Mouse (Mus musculus) lung, adult 18-20 months (tissue): ENCODE results near the gene Babam2.

Experiments used
- DNase-seq, 2 experiments: peaks; one replicate each; pipeline ENCODE4 v3.0.0; 2022; ENCODE audit warnings: mixed read lengths in 2 of 2

Babam2 gene

DNA sequence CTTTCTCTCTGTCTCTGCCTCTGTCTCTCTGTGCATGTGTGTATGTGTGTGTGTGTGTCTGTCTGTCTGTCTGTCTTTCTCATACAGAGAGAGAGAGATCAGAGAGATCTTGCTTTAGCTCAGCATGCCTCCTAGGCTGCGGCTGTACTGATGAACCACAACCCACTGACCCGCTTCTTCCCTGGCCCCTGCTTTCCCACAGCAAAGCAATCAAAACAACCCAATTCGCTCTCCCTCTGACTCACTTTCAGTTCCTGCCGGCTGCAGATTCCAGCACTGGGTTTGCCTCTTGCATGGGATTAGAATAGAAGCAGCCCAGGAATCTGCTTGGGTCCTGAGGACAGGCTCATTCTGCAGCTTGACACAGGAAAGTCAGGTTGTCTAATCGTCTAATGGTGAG is 392.0 kb downstream of the Babam2 start:
- DNase-seq: no peak

DNA sequence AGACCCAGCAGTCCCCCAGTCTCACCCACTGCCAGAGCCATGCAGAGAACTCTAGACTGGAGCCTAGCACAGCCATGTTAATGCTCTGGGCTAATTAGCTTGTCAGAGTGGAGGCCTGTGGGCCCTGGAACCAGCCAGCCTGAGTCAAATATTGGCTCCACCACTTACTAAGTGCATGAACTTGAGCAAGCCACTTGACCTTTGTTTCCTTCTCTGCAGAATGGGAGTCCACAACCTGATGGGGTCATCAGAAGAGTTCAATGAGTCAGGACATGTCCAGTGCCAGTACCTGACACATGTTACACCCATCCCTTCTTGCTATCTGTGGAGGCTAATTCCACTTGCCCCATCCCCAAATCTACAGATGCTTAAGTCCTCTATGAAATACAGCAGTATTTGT is 394.8 kb downstream of the Babam2 start:
- DNase-seq: no peak

- DNase-seq: no peak
Observed at GRCm38 (mm10) chr5:32098691-32099090, 401.2 kb downstream of the Babam2 start.

GRCm38 (mm10) chr5:32102484-32102883 is 405.0 kb downstream of the Babam2 start:
- DNase-seq: no peak

DNA sequence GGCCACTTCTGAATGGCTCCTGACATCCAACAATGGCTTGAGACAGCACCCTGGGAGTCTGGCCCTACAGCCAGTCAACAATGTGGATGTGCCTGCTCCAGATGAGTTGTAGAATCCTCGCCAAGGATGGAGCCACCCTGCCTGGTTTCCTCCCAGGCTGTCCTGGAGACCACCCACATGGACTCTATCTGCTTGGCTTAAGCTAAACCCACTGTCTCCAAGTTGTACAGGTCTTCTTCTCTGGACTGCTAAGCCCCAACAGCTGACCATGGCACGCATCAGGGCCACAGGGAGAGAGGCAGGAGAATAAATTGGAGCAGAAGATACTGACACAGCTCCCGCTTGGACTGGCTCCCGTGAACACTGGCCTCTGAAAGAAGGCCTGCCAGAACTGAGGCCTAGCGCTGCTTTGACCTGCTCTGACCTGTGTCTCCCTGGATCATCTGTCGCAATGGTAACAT is 405.5 kb downstream of the Babam2 start:
- peak in 1 of 2 experiments; percentile 24 for DNase-seq

DNA sequence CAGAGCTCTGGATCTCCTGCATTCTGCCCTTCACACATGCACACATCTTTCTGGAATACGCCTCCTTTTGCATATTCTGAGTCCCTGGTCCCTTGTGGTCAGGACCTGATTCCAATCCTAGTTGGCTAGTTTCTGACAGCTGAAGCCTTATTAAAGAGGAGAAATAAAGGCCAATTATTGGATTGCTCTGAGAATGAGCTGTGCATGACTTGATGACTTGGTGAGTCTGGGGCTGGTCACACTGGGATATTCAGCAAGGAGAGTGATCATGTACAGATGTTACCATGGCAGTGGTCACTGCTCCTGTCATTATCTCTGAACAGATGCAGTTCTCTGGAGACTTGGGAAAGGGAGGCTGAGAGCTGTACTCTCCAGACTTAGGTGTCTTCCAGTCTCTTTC is 406.1 kb downstream of the Babam2 start:
- no peak for DNase-seq

DNA sequence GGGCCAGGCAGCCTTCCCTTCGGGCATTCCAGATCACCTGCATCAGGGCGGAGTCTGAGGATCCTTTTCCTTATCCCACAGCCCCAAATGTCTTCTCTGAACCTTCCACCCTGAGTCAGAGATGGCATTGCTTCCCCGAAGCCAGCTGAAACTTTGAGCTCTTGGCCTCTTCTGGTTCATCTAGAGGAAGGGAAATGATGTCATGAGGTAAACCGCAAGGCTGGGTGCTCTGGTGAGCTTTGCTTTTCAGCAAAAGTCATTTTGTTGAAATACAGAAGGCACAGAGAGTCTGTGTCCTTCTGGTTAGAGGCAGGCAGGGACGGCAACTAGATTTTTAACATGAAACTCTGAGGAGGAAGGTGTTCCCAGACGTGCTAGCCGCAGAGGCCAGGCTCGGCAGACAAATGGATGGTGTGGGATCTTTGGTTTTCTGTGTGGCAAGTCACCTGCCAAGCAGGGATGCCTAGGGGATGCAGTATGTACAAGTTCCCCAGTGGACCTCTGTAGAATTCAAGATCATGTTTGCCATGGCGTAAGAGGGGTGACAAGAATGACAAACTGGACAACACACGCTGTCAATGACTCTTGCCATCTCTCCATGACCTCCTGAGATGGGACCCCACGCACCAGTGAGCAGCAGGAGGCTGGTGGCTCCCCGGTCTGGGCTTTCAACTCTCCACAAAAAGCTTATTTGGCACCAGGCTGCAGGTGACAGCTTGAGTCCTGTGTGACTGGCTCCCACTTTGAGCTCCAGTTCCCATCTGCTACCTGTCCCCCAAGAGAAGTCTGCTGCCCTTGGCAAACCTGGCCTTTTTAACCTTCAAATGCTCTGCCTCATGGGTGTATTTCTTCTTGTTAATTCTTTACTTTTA is 406.9 kb downstream of the Babam2 start:
- DNase-seq: no peak

DNA sequence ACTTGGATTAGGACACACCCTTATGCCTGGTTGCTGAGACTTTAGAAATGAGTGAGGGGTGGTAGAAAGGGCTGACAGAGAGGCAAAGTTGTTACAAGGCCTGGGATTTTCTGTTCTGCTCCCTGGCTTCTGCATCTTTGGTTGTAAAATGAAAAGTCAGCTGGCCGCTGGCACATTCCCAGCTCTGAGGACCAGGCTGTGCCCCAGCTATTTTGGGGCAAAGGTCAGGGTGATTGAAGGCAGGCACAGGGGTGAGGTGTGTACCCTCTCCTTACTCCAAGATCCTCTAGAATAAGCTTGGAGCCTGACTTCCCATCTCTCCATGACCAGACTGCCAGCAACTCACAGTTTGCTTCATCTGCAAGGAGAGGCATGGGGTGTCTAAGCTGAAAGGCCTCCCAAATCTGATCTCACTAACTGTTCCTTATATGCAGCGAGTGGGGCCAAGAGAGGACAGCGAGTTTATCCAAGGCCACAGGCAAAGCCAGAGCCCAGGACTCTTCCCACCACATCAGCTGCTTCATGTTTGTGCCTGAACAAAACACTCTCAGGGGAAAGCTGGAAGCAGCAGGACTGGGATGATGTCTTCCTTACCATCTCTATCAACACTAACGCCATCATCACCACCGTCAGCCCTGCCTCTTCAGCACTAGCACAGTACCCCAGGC is 409.1 kb downstream of the Babam2 start:
- DNase-seq: no peak

- DNase-seq: no peak
Observed at GRCm38 (mm10) chr5:32110651-32111050, 413.2 kb downstream of the Babam2 start.

DNA sequence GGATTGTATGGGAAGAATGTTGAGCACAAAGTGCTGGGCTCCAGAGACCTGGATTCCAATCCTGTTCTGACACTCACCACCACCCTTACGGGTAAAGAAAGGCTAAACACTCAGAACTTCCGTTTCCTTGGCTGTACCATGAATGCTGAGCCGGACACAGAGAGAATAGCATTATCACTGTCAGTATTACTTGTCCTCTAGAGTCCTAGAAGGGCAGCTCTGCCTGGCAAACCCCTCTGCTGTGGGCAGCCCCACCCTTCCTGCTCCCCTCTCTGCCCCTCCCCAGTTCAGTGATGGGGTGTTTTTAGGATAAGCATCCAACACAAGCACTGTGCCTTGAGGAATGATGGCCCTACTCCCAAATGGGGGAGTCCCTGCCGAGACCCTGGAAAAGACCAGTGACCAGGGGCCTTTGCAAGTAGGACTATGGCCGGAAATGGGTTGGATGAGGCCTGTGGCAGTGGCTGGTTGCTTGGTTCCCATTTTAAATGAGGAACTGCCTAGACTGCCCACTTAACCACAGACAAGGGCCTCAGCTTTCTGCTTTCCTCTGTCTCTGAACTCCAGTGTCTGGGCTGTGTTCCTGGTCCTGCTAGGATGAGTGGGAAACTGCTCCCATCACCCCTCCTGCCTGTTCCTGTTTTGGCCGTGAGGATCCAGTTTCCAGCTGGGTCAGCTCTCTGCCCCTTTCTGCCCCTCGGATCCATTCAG is 414.9 kb downstream of the Babam2 start:
- peak in 1 of 2 experiments; percentile 35 for DNase-seq

DNA sequence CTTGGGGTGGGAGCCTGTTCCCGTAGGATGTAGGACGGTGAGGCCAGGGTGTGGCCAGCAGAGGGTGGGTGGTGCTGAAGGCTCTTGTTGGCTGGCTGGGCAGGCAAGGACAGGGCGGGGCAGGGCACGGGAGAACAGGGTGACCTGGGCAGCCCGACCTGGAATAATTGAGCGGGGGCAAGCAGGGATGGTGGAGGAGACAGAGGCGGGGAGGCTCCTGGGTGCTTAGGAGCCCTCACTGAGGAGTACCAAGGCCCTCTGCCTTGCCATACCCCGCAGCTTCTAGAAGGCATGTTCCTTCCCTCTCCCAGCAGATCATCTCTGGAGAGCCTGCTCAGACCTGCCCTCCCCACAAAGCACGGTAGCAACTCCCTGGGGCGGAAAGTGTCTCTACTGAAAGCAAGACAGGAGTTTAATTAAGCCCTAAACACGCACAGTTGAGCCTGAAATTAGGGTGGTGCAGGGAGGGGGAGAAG is 423.5 kb downstream of the Babam2 start:
- peak; percentile 61 to 79 for DNase-seq

DNA sequence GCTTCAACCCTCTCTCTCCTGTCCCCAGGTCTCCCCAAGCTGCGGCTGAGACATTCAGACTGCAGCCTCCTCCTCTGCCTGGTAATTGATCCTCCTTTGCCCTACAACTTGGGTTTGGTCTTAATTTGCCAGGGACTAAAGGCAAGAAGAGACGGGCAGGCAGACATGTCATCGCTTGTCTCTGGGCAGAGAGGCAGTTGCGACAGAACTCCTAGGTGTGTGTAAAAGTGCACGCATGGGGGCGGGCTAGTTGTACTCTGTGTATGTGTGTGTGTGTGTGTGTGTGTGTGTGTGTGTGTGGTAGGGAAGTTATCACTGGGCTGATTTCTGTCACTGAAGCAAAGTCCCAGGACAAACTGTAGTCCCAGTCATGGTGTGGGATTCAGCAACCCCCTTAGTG is 424.5 kb downstream of the Babam2 start:
- no peak for DNase-seq

DNA sequence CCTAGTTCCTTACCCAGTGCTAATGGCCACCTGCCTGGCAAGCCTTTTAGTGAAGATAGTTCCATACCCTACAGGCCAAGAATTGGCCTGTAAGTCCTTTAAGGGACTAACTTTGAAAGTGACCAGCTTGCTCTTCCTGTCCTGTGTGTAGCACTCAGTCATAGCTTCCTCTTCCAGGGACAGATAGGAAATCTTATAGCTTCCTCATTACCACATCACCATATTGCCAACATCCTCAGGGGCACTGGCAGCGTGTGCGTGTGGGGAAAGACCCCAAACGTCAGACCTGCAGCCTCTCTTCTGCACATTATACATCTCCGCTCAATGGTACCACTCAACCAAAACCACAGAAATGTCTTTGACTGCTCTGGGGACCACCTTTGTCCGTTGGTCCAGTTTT is 424.9 kb downstream of the Babam2 start:
- DNase-seq: no peak

DNA sequence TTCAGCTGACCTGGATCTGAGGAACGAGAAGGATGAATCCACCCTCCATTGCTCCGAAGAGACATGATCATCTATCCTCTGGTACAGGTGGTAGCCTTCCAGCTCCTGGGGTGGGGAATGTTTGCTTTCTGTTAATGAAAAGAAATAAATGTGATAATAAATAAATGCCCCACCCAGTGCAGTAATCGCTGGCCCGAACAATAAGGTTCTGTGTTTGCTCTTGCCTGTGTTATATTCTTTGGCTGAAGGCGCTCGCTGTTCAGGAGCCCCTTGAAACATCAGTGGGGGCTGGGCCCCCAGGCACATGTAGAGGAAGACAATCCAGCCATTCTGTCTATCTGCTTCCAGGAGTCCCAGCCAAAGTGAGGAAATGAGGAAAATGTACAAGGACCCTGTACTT is 427.5 kb downstream of the Babam2 start:
- DNase-seq: no peak

DNA sequence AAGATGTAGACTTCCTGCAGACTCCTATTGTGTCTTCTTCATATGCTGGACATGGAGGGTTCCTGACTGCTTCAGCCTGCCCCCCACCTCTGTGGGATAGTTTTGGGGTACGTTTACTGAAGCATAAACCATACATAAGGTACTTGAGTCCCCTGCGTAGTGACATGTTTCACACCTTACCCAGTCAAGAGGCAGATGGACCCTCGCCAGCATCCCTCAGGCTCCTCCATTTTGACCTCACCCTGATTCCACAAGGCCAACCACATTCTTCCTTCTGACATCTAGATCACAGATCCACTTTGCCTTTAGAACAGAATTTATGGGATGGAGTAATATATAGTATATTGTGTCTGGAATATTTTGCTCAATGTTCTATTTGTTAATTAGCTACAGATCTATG is 429.7 kb downstream of the Babam2 start:
- DNase-seq: no peak

GRCm38 (mm10) chr5:32127927-32128326 is 430.4 kb downstream of the Babam2 start:
- no peak for DNase-seq

DNA sequence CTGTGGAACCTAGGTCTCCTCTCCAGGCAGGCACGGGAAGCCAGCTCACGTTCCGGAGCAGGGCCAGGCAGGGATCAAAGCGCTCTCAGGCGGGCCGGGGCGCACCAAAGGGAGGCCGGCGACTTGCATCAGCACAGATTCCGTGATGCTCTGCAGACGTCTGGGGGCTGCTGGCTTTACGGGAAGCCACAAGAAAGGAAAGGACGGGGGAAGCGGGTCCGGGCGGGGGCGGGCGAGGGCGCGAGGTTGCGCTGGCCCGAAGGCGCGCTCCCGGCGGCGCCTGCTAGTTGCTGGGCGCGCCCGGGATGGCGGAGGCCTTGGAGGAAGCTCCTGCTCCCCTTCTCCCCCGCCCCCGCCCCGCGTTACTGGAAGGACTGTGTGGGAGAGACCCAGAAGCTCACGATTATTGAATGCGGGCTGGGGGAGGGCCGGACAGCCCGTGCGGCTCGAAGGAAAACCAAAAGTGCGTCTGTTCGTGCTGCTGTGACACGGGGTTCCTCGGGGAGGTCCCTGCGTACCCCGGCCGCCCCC is 435.6 kb downstream of the Babam2 start:
- DNase-seq: peak; percentile 73 to 74

DNA sequence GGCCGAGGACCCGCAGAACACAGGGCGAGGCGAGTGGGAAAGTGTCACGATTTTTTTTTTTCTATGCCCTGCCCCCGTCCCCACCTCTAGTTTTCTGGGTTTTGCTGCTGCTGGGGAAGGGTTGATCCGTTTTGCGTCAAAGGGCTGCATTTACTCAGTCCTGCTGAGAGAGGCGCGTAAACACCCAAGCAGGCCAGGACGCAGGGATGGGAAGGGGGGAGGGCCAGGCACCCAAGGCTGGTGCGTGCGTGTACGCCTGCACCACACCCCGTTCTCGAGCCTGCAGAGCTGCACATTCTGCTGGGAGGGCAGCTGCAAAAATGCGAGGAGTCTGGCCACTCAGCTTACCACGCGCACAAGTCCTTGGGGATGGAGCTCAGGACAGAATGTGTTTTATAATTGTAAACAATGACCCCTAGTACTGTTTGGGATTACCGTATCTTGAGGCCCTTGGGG is 436.1 kb downstream of the Babam2 start:
- peak; percentile 88 to 92 for DNase-seq

- peak; percentile 65 to 68 for DNase-seq
Observed at GRCm38 (mm10) chr5:32134051-32134732, 436.7 kb downstream of the Babam2 start.
